ENCODE assay signal across 8 mouse cellular contexts in genomic region chr4:136312616-136313015, GRCm38 (mm10). TPM values are rescaled to one million over a fixed set of nuclear protein-coding genes. Genes with fewer than 3 reads are reported as not detected.
DNase-seq lines count a peak whose midpoint lies in the region; ATAC-seq and TF ChIP-seq lines count a peak whose summit lies in the region.

No protein-coding gene starts in this region.

- peak overlapping the region; percentile 68 for H3K4me2 ChIP-seq in heart, embryonic 15.5 days
- H3K4me2 ChIP-seq in forebrain, postnatal 0 days (ENCODE audit: low read depth) = peak overlapping the region; percentile 80

- H3K4me3 ChIP-seq in heart, embryonic 15.5 days = peak overlapping the region; percentile 98
- no peak overlapping the region; a peak in 1 of 4 replicates for H3K4me3 ChIP-seq in ES-E14 (ENCODE audit: insufficient read depth in 1 of 2, low read depth in 1 of 2, low read length in 2 of 2, poor library complexity in 1 of 2, severe bottlenecking in 1 of 2)
- H3K4me3 ChIP-seq in forebrain, postnatal 0 days (ENCODE audit: low read depth, low read length) = peak overlapping the region; percentile 97
- H3K4me3 ChIP-seq in midbrain, embryonic 10.5 days = peak overlapping the region; percentile 100

- DNase-seq in heart, postnatal 25 days (ENCODE audit: low spot score) = no peak
- DNase-seq in ES-E14 (ENCODE audit: low read depth, low spot score) = no peak
- DNase-seq in forebrain, postnatal 0 days = no peak
- no peak for DNase-seq in midbrain, embryonic 10.5 days (ENCODE audit: low spot score)
- DNase-seq in thymus, postnatal 25 days = no peak
- DNase-seq in kidney, postnatal 36 days = no peak
- no peak for DNase-seq in gastrocnemius, postnatal 14 days

- intact Hi-C loops in heart, postnatal 25 days (cut with DNase I) = no loop called here
- intact Hi-C loops in gastrocnemius, postnatal 14 days (cut with DNase I; ENCODE audit: low total_unique reads) = no loop called here

- peak overlapping the region; percentile 15; the same call in 1 of the 2 replicates for H3K9ac ChIP-seq in heart, embryonic 15.5 days
- H3K9ac ChIP-seq in ES-E14 (ENCODE audit: insufficient read depth, low read depth, low read length, poor library complexity, severe bottlenecking) = no peak overlapping the region; the same call in 1 of the 2 replicates
- no peak overlapping the region for H3K9ac ChIP-seq in forebrain, postnatal 0 days

- in situ Hi-C loops in ES-E14 (cut with MboI; ENCODE audit: low sequenced_read_pairs in 2 of 2, unreplicated experiment in 2 of 2) = no loop called here

- no peak for ATAC-seq in heart, embryonic 15.5 days (replicated peaks; ENCODE audit: insufficient number of reproducible peaks, insufficient read depth, low FRiP score, low read depth)
- no peak for ATAC-seq in forebrain, postnatal 0 days

- no peaks in the 10 kb centered on the region for H3K27me3 ChIP-seq in heart, embryonic 15.5 days
- no peaks in the 10 kb centered on the region for H3K27me3 ChIP-seq in forebrain, postnatal 0 days (ENCODE audit: insufficient read depth, low read length)
- H3K27me3 ChIP-seq in midbrain, embryonic 10.5 days (ENCODE audit: low read depth, poor library complexity, severe bottlenecking) = no peaks in the 10 kb centered on the region

- peaks cover 15% of the 10 kb centered on the region for H3K36me3 ChIP-seq in heart, embryonic 15.5 days
- H3K36me3 ChIP-seq in ES-E14 (ENCODE audit: control insufficient read depth, insufficient read depth, low read length, poor library complexity, severe bottlenecking) = peaks cover 2% of the 10 kb centered on the region
- H3K36me3 ChIP-seq in forebrain, postnatal 0 days (ENCODE audit: insufficient read depth) = 0 out of 2 replicates have a peak, but pooled peaks cover 2% of the 10 kb centered on the region
- peaks cover 17% of the 10 kb centered on the region for H3K36me3 ChIP-seq in midbrain, embryonic 10.5 days

- TF ChIP-seq CTCF in forebrain, postnatal 0 days (IDR thresholded peaks at IDR 0.05; ENCODE audit: low read depth) = no peak

- H3K9me3 ChIP-seq in heart, embryonic 15.5 days (replicated peaks) = no peaks in the 10 kb centered on the region
- no peaks in the 10 kb centered on the region for H3K9me3 ChIP-seq in ES-E14 (ENCODE audit: control insufficient read depth, insufficient read depth, low read depth, low read length)
- no peaks in the 10 kb centered on the region for H3K9me3 ChIP-seq in forebrain, postnatal 0 days (ENCODE audit: low read length)
- no peaks in the 10 kb centered on the region for H3K9me3 ChIP-seq in midbrain, embryonic 10.5 days (replicated peaks)

- WGBS in heart, embryonic 15.5 days = 3% methylated on average over 4 of the region's 4 CpGs
- 9% methylated on average over 4 of the region's 4 CpGs for WGBS in forebrain, postnatal 0 days
- 67% methylated on average over 4 of the region's 4 CpGs for whole genome bisulfite sequencing in midbrain, embryonic 10.5 days

- H3K4me1 ChIP-seq in heart, embryonic 15.5 days (replicated peaks) = peaks cover 32% of the 10 kb centered on the region
- H3K4me1 ChIP-seq in ES-E14 (ENCODE audit: control insufficient read depth in 2 of 2, insufficient read depth in 2 of 2, low read length in 2 of 2, poor library complexity in 1 of 2) = peaks cover 4 to 5% of the 10 kb centered on the region in 2 experiments; a peak in 3 of 4 replicates
- H3K4me1 ChIP-seq in forebrain, postnatal 0 days (ENCODE audit: insufficient read depth) = peaks cover 18% of the 10 kb centered on the region
- peaks cover 47% of the 10 kb centered on the region for H3K4me1 ChIP-seq in midbrain, embryonic 10.5 days

- no peak overlapping the region for H3K27ac ChIP-seq in heart, embryonic 15.5 days
- no peak overlapping the region for H3K27ac ChIP-seq in ES-E14 (ENCODE audit: insufficient read depth, low read depth, low read length, poor library complexity, severe bottlenecking)
- no peak overlapping the region for H3K27ac ChIP-seq in forebrain, postnatal 0 days (ENCODE audit: low read depth, low read length)
- H3K27ac ChIP-seq in midbrain, embryonic 10.5 days (replicated peaks) = no peak overlapping the region

TF ChIP-seq in ES-E14, 5 proteins besides CTCF, POLR2A, EP300 and RAD21:
- no peak for TF ChIP-seq ZC3H11A (IDR thresholded peaks at IDR 0.05; ENCODE audit: borderline replicate concordance, low read depth, low read length)
- 0 out of 2 replicates have a peak, but pooled peaks have one; percentile 20 for TF ChIP-seq MAFK (IDR thresholded peaks at IDR 0.05; ENCODE audit: insufficient read depth, low read depth, low read length)
- no peak for TF ChIP-seq HCFC1 (IDR thresholded peaks at IDR 0.05; ENCODE audit: borderline replicate concordance, insufficient read depth, low read length)
- no peak for TF ChIP-seq ZNF384 (IDR thresholded peaks at IDR 0.05; ENCODE audit: low read depth, low read length)
- TF ChIP-seq CHD2 (IDR thresholded peaks at IDR 0.05; ENCODE audit: low read depth, low read length) = no peak

RNA-seq across cellular contexts. Expression of gene Hnrnpr, which starts 1.9 kb away (rescaled TPM):
- 84.3 and 107 TPM in 2 replicates for polyA plus RNA-seq in heart, embryonic 15.5 days (2015; fragmentation: Nextera tagmentation; extraction: Ambion mirVana)
- total RNA-seq in heart, postnatal 25 days (2021) = 10 to 100 TPM; 44.6 to 44.9 TPM
- 58.1 and 73.4 TPM in 2 replicates for total RNA-seq in ES-E14 (2012; rRNA removed)
- 162 and 169 TPM in 2 replicates for total RNA-seq in forebrain, postnatal 0 days (2014; rRNA removed)
- 175 and 214 TPM in 2 replicates for polyA plus RNA-seq in forebrain, postnatal 0 days (2015; fragmentation: Nextera tagmentation; extraction: Ambion mirVana)
- polyA plus RNA-seq in midbrain, embryonic 10.5 days (2016; fragmentation: Nextera tagmentation; extraction: Ambion mirVana) = 229 and 258 TPM in 2 replicates
- total RNA-seq in gastrocnemius, postnatal 14 days (2021) = 10 to 100 TPM; 23.0 to 30.3 TPM

RNA-seq across cellular contexts. Expression of gene Zfp46, which starts 28.1 kb away (rescaled TPM):
- 18.3 and 21.5 TPM in 2 replicates for polyA plus RNA-seq in heart, embryonic 15.5 days (2015; fragmentation: Nextera tagmentation; extraction: Ambion mirVana)
- total RNA-seq in heart, postnatal 25 days (2021) = 10 to 100 TPM; 39.3 to 54.1 TPM
- total RNA-seq in ES-E14 (2012; rRNA removed) = 5.8 and 6.1 TPM in 2 replicates
- 72.6 and 73.1 TPM in 2 replicates for total RNA-seq in forebrain, postnatal 0 days (2014; rRNA removed)
- polyA plus RNA-seq in forebrain, postnatal 0 days (2015; fragmentation: Nextera tagmentation; extraction: Ambion mirVana) = 23.6 and 31.0 TPM in 2 replicates
- 23.3 and 30.3 TPM in 2 replicates for polyA plus RNA-seq in midbrain, embryonic 10.5 days (2016; fragmentation: Nextera tagmentation; extraction: Ambion mirVana)
- 10 to 100 TPM; 35.9 to 47.2 TPM for total RNA-seq in gastrocnemius, postnatal 14 days (2021)

Comparison
In these comparisons a context has a peak if more than half of its experiments do, and no peak if none do; other contexts are left out.
1. H3K4me3 ChIP-seq: peak in heart, embryonic 15.5 days (single experiment), forebrain, postnatal 0 days (single experiment) and midbrain, embryonic 10.5 days (single experiment); none in ES-E14 (0 of 2).